Mouse (Mus musculus) CH12.LX (cell line): Measurements from ENCODE around the gene Sgms1. TPM values are rescaled to one million over a fixed set of nuclear protein-coding genes. Genes with fewer than 3 reads are reported as not detected.

Experiments used
- DNase-seq: peaks from one replicate; pipeline ENCODE4 v3.0.0-alpha.2; 2013; ENCODE audit errors: extremely low read depth
- H3K27ac ChIP-seq: 2 replicates; pipeline ENCODE4 v1.5.1; 2012; ENCODE audit warnings: low read depth, mild to moderate bottlenecking, control low read depth, moderate library complexity; ENCODE audit not compliant: insufficient read depth
- H3K27me3 ChIP-seq: replicated peaks from 2 replicates; pipeline ENCODE3; 2012; ENCODE audit warnings: inconsistent platforms
- H3K36me3 ChIP-seq, 2 experiments: replicated peaks in 1 of 2; 2 replicates each; pipeline versions ENCODE3 to v1.6.1; 2012; ENCODE audit warnings: inconsistent platforms in 1 of 2, low read length in 1 of 2, mild to moderate bottlenecking in 1 of 2, mixed read lengths in 1 of 2, moderate library complexity in 1 of 2; ENCODE audit not compliant: control insufficient read depth in 1 of 2, insufficient read depth in 1 of 2
- H3K4me1 ChIP-seq, 2 experiments: 2 replicates each; pipeline ENCODE4 v1.6.1; 2012; ENCODE audit warnings: inconsistent platforms in 1 of 2, moderate library complexity in 1 of 2; ENCODE audit not compliant: insufficient read depth in 2 of 2, control insufficient read depth in 1 of 2
- H3K4me2 ChIP-seq: 2 replicates; pipeline ENCODE4 v1.6.1; 2012; ENCODE audit warnings: low read depth, mild to moderate bottlenecking, control low read depth; ENCODE audit not compliant: poor library complexity, insufficient read depth, severe bottlenecking
- H3K4me3 ChIP-seq, 3 experiments: fragments of 150-350 bp in 1 of 3; sonication (generic) in 1 of 3; replicated peaks in 1 of 3; 2 replicates each; pipeline versions ENCODE3 to v1.5.1; 2011 to 2012; ENCODE audit warnings: low read depth in 2 of 3, low read length in 2 of 3, mild to moderate bottlenecking in 2 of 3, moderate library complexity in 2 of 3, control low read depth in 1 of 3, improper control_type of control experiment in 1 of 3, inconsistent platforms in 1 of 3, mixed read lengths in 1 of 3; ENCODE audit not compliant: poor library complexity in 1 of 3
- H3K79me2 ChIP-seq: replicated peaks from 2 replicates; pipeline ENCODE4 v1.6.1; 2012; ENCODE audit warnings: mild to moderate bottlenecking, moderate library complexity; ENCODE audit not compliant: control insufficient read depth, poor library complexity, insufficient read depth, severe bottlenecking; ENCODE audit errors: extremely low read depth
- H3K9ac ChIP-seq: 2 replicates; pipeline ENCODE4 v1.6.1; 2012; ENCODE audit warnings: low read depth, mild to moderate bottlenecking, control low read depth, moderate library complexity; ENCODE audit not compliant: insufficient read depth
- H3K9me3 ChIP-seq: replicated peaks from 2 replicates; pipeline ENCODE3; 2012; ENCODE audit warnings: low read length, inconsistent platforms, mixed read lengths
- BHLHE40 ChIP-seq: IDR thresholded peaks from 2 replicates; pipeline ENCODE4 v1.6.1; 2011; ENCODE audit warnings: mild to moderate bottlenecking, low read depth, low read length, improper control_type of control experiment
- CHD2 ChIP-seq: IDR thresholded peaks from 2 replicates; pipeline ENCODE4 v1.6.1; 2011; ENCODE audit warnings: low read length, improper control_type of control experiment
- CTCF ChIP-seq, 2 experiments: IDR thresholded peaks in 1 of 2; conservative IDR thresholded peaks in 1 of 2; 2 replicates each; pipeline ENCODE4 v1.5.1; 2011 to 2012; ENCODE audit warnings: low read depth in 2 of 2, low read length in 2 of 2, improper control_type of control experiment in 1 of 2, inconsistent platforms in 1 of 2, mild to moderate bottlenecking in 1 of 2, moderate library complexity in 1 of 2
- E2F4 ChIP-seq: IDR thresholded peaks from 2 replicates; pipeline ENCODE4 v1.6.1; 2011; ENCODE audit warnings: low read depth, low read length, improper control_type of control experiment; ENCODE audit not compliant: insufficient replicate concordance
- ELF1 ChIP-seq: IDR thresholded peaks from 2 replicates; pipeline ENCODE4 v1.6.1; 2014; ENCODE audit warnings: low read depth, mild to moderate bottlenecking, inconsistent platforms, low read length, improper control_type of control experiment
- EP300 ChIP-seq: IDR thresholded peaks from 2 replicates; pipeline ENCODE4 v1.6.1; 2011; ENCODE audit warnings: low read length, improper control_type of control experiment
- GABPA ChIP-seq: IDR thresholded peaks from 2 replicates; pipeline ENCODE4 v1.6.1; 2012; ENCODE audit warnings: low read depth, low read length, improper control_type of control experiment, inconsistent platforms; ENCODE audit not compliant: insufficient replicate concordance
- HCFC1 ChIP-seq: IDR thresholded peaks from 2 replicates; pipeline ENCODE4 v1.6.1; 2012; ENCODE audit warnings: low read depth, mild to moderate bottlenecking, inconsistent platforms, low read length, improper control_type of control experiment
- IRF4 ChIP-seq: IDR thresholded peaks from 2 replicates; pipeline ENCODE4 v1.6.1; 2014; ENCODE audit warnings: low read depth, mild to moderate bottlenecking, inconsistent platforms, low read length, improper control_type of control experiment
- JUN ChIP-seq: IDR thresholded peaks from 2 replicates; pipeline ENCODE4 v1.6.1; 2011; ENCODE audit warnings: low read depth, mild to moderate bottlenecking, low read length, improper control_type of control experiment, moderate library complexity; ENCODE audit not compliant: insufficient read depth
- JUND ChIP-seq: conservative IDR thresholded peaks from 2 replicates; pipeline ENCODE4 v1.6.1; 2011; ENCODE audit warnings: low read depth, low read length, improper control_type of control experiment
- KAT2A ChIP-seq: IDR thresholded peaks from 2 replicates; pipeline ENCODE4 v1.6.1; 2012; ENCODE audit warnings: low read length, improper control_type of control experiment, inconsistent platforms; ENCODE audit not compliant: insufficient replicate concordance
- MAX ChIP-seq: IDR thresholded peaks from 2 replicates; pipeline ENCODE4 v1.6.1; 2011; ENCODE audit warnings: low read length, improper control_type of control experiment
- MAZ ChIP-seq: IDR thresholded peaks from 2 replicates; pipeline ENCODE4 v1.6.1; 2012; ENCODE audit warnings: low read depth, mild to moderate bottlenecking, inconsistent platforms, low read length, improper control_type of control experiment, moderate library complexity
- MEF2A ChIP-seq: IDR thresholded peaks from 2 replicates; pipeline ENCODE4 v1.6.1; 2014; ENCODE audit warnings: low read depth, mild to moderate bottlenecking, inconsistent platforms, low read length, improper control_type of control experiment, borderline replicate concordance
- MXI1 ChIP-seq: IDR thresholded peaks from 2 replicates; pipeline ENCODE4 v1.6.1; 2011; ENCODE audit warnings: mild to moderate bottlenecking, low read depth, low read length, improper control_type of control experiment
- MYC ChIP-seq: IDR thresholded peaks from 2 replicates; pipeline ENCODE4 v1.6.1; 2011; ENCODE audit warnings: low read depth, mild to moderate bottlenecking, improper control_type of control experiment, low read length
- NRF1 ChIP-seq: IDR thresholded peaks from 2 replicates; pipeline ENCODE4 v1.6.1; 2014; ENCODE audit warnings: low read depth, mild to moderate bottlenecking, inconsistent platforms, low read length, improper control_type of control experiment, moderate library complexity
- POLR2A ChIP-seq: IDR thresholded peaks from 2 replicates; pipeline ENCODE4 v1.6.1; 2011; ENCODE audit warnings: low read depth, mild to moderate bottlenecking, improper control_type of control experiment, low read length
- RCOR1 ChIP-seq: conservative IDR thresholded peaks from 2 replicates; pipeline ENCODE4 v1.6.1; 2012; ENCODE audit warnings: low read depth, mild to moderate bottlenecking, inconsistent platforms, low read length, improper control_type of control experiment
- SMC3 ChIP-seq: IDR thresholded peaks from 2 replicates; pipeline ENCODE4 v1.6.1; 2011; ENCODE audit warnings: low read depth, low read length, improper control_type of control experiment
- TBP ChIP-seq: conservative IDR thresholded peaks from 2 replicates; pipeline ENCODE4 v1.6.1; 2011; ENCODE audit warnings: low read depth, low read length, improper control_type of control experiment
- UBTF ChIP-seq: IDR thresholded peaks from 2 replicates; pipeline ENCODE4 v1.6.1; 2012; ENCODE audit warnings: low read depth, mild to moderate bottlenecking, inconsistent platforms, low read length, improper control_type of control experiment, moderate library complexity
- USF1 ChIP-seq: IDR thresholded peaks from 2 replicates; pipeline ENCODE4 v1.6.1; 2014; ENCODE audit warnings: low read depth, mild to moderate bottlenecking, inconsistent platforms, low read length, improper control_type of control experiment
- ZC3H11A ChIP-seq: IDR thresholded peaks from 2 replicates; pipeline ENCODE4 v1.6.1; 2012; ENCODE audit warnings: low read depth, mild to moderate bottlenecking, inconsistent platforms, low read length, improper control_type of control experiment
- ZMIZ1 ChIP-seq: IDR thresholded peaks from 2 replicates; pipeline ENCODE4 v1.6.1; 2012; ENCODE audit warnings: low read depth, mild to moderate bottlenecking, inconsistent platforms, low read length, improper control_type of control experiment
- ZNF384 ChIP-seq: IDR thresholded peaks from 2 replicates; pipeline ENCODE4 v1.6.1; 2012; ENCODE audit warnings: low read depth, low read length, improper control_type of control experiment, inconsistent platforms
- dilution Hi-C: fragments of 300-500 bp; cut with MboI; formaldehyde crosslinking; loops from 2 replicates; pipeline ENCODE4 v1.14.3; 2020; ENCODE audit warnings: low sequenced_read_pairs; ENCODE audit not compliant: extremely low pct_unique_long_range_greater_than_20kb, extremely low pct_ligation_motif_present
- in situ Hi-C: fragments of 300-500 bp; cut with MboI; formaldehyde crosslinking; loops from 3 replicates; pipeline ENCODE4 v1.14.3; 2019; ENCODE audit warnings: low sequenced_read_pairs, low pct_ligation_motif_present, low pct_unique_long_range_greater_than_20kb, mixed read lengths
- polyA plus RNA-seq: library from polyadenylated mRNA; unstranded; fragments of >175 nt; gene quantifications from 2 replicates; pipeline ENCODE4 v1.2.1, GENCODE M21; 2012; ENCODE audit warnings: low read depth; ENCODE audit not compliant: insufficient read length
- total RNA-seq, 2 experiments: library from RNA; depleted of rRNA; stranded (reverse); fragments of 300-350 nt in 1 of 2; fragments of >200 nt in 1 of 2; gene quantifications; 2 replicates each; pipeline ENCODE4 v1.2.3; 2012 to 2014

The Sgms1 gene
- total and polyA plus RNA-seq, 3 experiments = 1.4 to 1.8 (median 1.8) TPM

DNA sequence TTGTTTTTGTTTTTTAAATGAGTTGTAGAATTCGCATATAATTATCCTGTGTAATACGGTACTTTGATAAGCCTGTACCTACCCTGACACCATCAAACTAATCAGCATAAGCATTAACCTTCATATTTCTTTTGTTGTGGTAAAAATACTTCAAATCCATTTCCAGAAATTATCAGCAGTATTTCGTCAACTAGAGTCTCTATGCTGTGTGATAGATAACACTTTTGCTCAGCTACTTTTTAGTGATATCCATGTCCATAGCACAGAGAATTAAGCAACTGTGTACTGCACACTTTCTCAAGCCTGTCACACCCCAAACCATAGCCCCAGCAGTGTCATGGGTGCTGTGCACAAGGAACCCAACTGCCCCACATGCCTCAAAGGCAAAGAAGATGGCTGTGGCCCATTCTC lies 152.3 kb downstream of the Sgms1 start:
- Histone ChIP-seq H3K4me1 (peaks cover 0 to 12% of the 10 kb centered on the region in 2 experiments; a peak in 2 of 4 replicates), H3K36me3 (no peaks in the 10 kb centered on the region), H3K79me2 (no peaks in the 10 kb centered on the region), H3K9ac (no peak overlapping the region), H3K27me3 (no peaks in the 10 kb centered on the region), H3K27ac (no peak overlapping the region), H3K4me3 (no peak overlapping the region), H3K9me3 (no peaks in the 10 kb centered on the region), H3K4me2 (no peak overlapping the region)
- in situ Hi-C loops (no loop called here), dilution Hi-C loops (no loop called here)
- no peak for DNase-seq
- TF ChIP-seq NRF1 (no peak), JUND (no peak), ZMIZ1 (no peak), MXI1 (no peak), SMC3 (no peak), CTCF (conservative IDR thresholded peaks at IDR 0.05 in 1 of 2, IDR thresholded peaks at IDR 0.05 in 1 of 2; ENCODE audit: low read depth in 2 of 2, low read length in 2 of 2) (no peak), E2F4 (no peak), MAX (no peak), BHLHE40 (no peak), ZNF384 (no peak), MYC (no peak), GABPA (no peak), CHD2 (no peak), UBTF (no peak), IRF4 (no peak)

DNA sequence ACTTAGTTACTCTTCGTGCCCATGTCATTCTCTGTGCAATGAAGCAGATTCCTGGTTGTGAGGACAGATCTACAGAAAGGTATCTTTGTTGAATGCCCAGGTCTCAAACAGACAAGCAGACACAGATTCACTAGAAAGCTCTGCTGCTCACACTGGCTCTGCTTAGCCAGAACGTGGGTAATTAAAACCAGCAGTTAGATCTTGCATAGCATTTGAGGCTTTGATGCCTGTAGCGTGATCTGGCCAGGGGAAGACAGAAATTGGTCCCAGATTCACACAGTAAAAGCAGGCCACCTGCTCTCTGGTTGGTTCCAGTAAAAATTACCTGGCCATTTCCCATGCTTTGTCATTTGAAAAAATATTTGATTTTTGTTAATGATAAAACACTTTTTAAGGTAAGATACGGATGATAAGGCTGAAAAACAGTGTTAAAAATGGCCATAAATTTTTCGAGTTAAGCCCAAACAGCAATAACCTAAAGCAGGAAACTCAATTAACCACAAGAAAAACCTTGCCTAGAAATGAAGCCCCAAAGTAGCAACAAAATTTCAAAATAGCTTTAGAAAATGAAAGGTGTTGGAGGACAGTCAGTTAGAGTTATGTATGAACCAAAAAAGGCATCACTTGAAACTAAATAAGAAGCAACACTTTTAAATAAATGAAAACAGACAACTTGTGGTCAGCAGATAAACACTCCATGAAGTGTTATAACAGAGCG lies 154.6 kb downstream of the Sgms1 start:
- Histone ChIP-seq H3K4me1 (peaks cover 0 to 23% of the 10 kb centered on the region in 2 experiments; a peak in 3 of 4 replicates), H3K4me2 (no peak overlapping the region), H3K27me3 (no peaks in the 10 kb centered on the region), H3K9ac (no peak overlapping the region), H3K4me3 (no peak overlapping the region), H3K36me3 (no peaks in the 10 kb centered on the region), H3K27ac (no peak overlapping the region), H3K9me3 (no peaks in the 10 kb centered on the region), H3K79me2 (no peaks in the 10 kb centered on the region)
- in situ Hi-C loops (no loop called here), dilution Hi-C loops (no loop called here)
- TF ChIP-seq USF1 (no peak), JUN (no peak), POLR2A (no peak), ZC3H11A (no peak), JUND (no peak), KAT2A (no peak), ZMIZ1 (no peak), EP300 (no peak), SMC3 (no peak), BHLHE40 (no peak), MEF2A (no peak), HCFC1 (no peak), UBTF (no peak), TBP (no peak), CHD2 (no peak), ELF1 (no peak), RCOR1 (no peak), MAZ (no peak)
- DNase-seq = no peak
